Mouse (Mus musculus) hindbrain, postnatal 0 days (tissue): ENCODE measurements around the gene Rps13. TPM values are rescaled to one million over a fixed set of nuclear protein-coding genes. Genes with fewer than 3 reads are reported as not detected.
"Not testable (repeated sequence)": the region's sequence is repeated elsewhere in the genome, so short reads cannot be mapped to it uniquely, and the experiment has no call there.

Experiments used
- ATAC-seq: fragments of 200-750 bp; cut with Nextera tagmentation; 2 replicates; pipeline ENCODE4 v1.8.0; 2017; ENCODE audit warnings: mild to moderate bottlenecking, moderate TSS enrichment, moderate library complexity
- DNase-seq: peaks from one replicate; pipeline ENCODE4 v3.0.0-alpha.2; 2015; ENCODE audit warnings: low spot score
- H3K27ac ChIP-seq: fragments of 300-500 bp; sonication (generic); 2 replicates; pipeline ENCODE4 v1.5.1; 2014; ENCODE audit warnings: mild to moderate bottlenecking
- H3K27me3 ChIP-seq: fragments of 300-500 bp; sonication (generic); 2 replicates; pipeline ENCODE4 v1.6.1; 2014; ENCODE audit warnings: low read length, mixed read lengths; ENCODE audit not compliant: insufficient read depth
- H3K36me3 ChIP-seq: fragments of 300-500 bp; sonication (generic); 2 replicates; pipeline ENCODE4 v1.6.1; 2014; ENCODE audit warnings: low read length, mixed read lengths; ENCODE audit not compliant: insufficient read depth
- H3K4me1 ChIP-seq: fragments of 300-500 bp; sonication (generic); 2 replicates; pipeline ENCODE4 v1.6.1; 2014; ENCODE audit warnings: antibody characterized with exemption, low read length, mixed read lengths; ENCODE audit not compliant: insufficient read depth
- H3K4me2 ChIP-seq: fragments of 300-500 bp; sonication (generic); 2 replicates; pipeline ENCODE4 v1.6.1; 2014; ENCODE audit warnings: low read depth, mild to moderate bottlenecking, low read length, moderate library complexity, mixed read lengths
- H3K4me3 ChIP-seq: fragments of 300-500 bp; sonication (generic); 2 replicates; pipeline ENCODE4 v1.5.1; 2014; ENCODE audit warnings: low read length
- H3K9ac ChIP-seq: fragments of 300-500 bp; sonication (generic); replicated peaks from 2 replicates; pipeline ENCODE4 v1.6.1; 2014; ENCODE audit warnings: mild to moderate bottlenecking, low read length, moderate library complexity, mixed read lengths
- H3K9me3 ChIP-seq: fragments of 300-500 bp; sonication (generic); 2 replicates; pipeline ENCODE4 v1.6.1; 2016; ENCODE audit warnings: low read length, mixed read lengths
- CTCF ChIP-seq: IDR thresholded peaks from 2 replicates; pipeline ENCODE4 v1.5.1; 2016; ENCODE audit warnings: antibody characterized with exemption, control low read depth, low read depth
- WGBS: fragments of 180-500 bp; shearing (Covaris S2); extraction: QIAGEN DNeasy Blood & Tissue Kit; methylation state at CpG from one replicate; pipeline ENCODE4 v1.1.7; 2014; 5-methylcytosine and 5-hydroxymethylcytosine counted together
- polyA plus RNA-seq: library from polyadenylated mRNA; unstranded; fragments of >200 nt; fragmentation: Nextera tagmentation; extraction: Ambion mirVana; gene quantifications from 2 replicates; pipeline ENCODE4 v1.2.1, GENCODE M21; 2015
- total RNA-seq: library from RNA; depleted of rRNA; stranded (reverse); fragments of >200 nt; gene quantifications from 2 replicates; pipeline ENCODE4 v1.2.3, GENCODE M21; 2014; rRNA removed

The Rps13 gene
- 129 and 249 TPM in 2 replicates for total RNA-seq
- polyA plus RNA-seq: 525 and 526 TPM in 2 replicates

- H3K4me2 ChIP-seq: peak within 1 kb of the TSS; percentile 87
- TF ChIP-seq CTCF: no peak
- H3K9me3 ChIP-seq: no peaks in the 10 kb centered on the region
- no peaks in the 10 kb centered on the region; the same call in 1 of the 2 replicates for H3K4me1 ChIP-seq
- H3K4me3 ChIP-seq: peak within 1 kb of the TSS; percentile 78
- peak within 1 kb of the TSS; percentile 88 for H3K9ac ChIP-seq
- DNase-seq: peak; percentile 99
- under 1% methylated on average over 77 of the region's 78 CpGs for WGBS
- H3K27me3 ChIP-seq: no peaks in the 10 kb centered on the region
- peak within 1 kb of the TSS; percentile 91 for H3K27ac ChIP-seq
- H3K36me3 ChIP-seq: peaks cover 14% of the 10 kb centered on the region
- ATAC-seq: peak; percentile 100
These were observed at the start of gene Rps13 for GRCm38 (mm10) chr7:116333713-116334668. Gene Rps13 (minus strand): TSS chr7:116334195.

- ATAC-seq, H3K36me3 ChIP-seq, H3K9me3 ChIP-seq, H3K4me1 ChIP-seq, H3K9ac ChIP-seq, H3K4me2 ChIP-seq, H3K27me3 ChIP-seq, H3K27ac ChIP-seq, DNase-seq, H3K4me3 ChIP-seq: not testable (repeated sequence)
- 93% methylated on average over 6 of the region's 6 CpGs for WGBS
These were observed 45.2 kb upstream of the Rps13 start for GRCm38 (mm10) chr7:116379181-116379580.

GRCm38 (mm10) chr7:116374284-116374683 is 40.3 kb upstream of the Rps13 start:
- no peaks in the 10 kb centered on the region for H3K4me1 ChIP-seq
- H3K4me3 ChIP-seq: no peak overlapping the region
- no peak overlapping the region for H3K4me2 ChIP-seq
- ATAC-seq (no peak), DNase-seq (no peak)
- H3K27me3 ChIP-seq: no peaks in the 10 kb centered on the region
- no peak overlapping the region for H3K9ac ChIP-seq
- peaks cover 2% of the 10 kb centered on the region; the same call in 1 of the 2 replicates for H3K36me3 ChIP-seq
- no peaks in the 10 kb centered on the region for H3K9me3 ChIP-seq
- 91% methylated on average over 1 of the region's 1 CpGs for WGBS
- TF ChIP-seq CTCF: no peak
- H3K27ac ChIP-seq: no peak overlapping the region

- Histone ChIP-seq H3K36me3 (peaks cover 5% of the 10 kb centered on the region; the same call in 1 of the 2 replicates), H3K27me3 (no peaks in the 10 kb centered on the region), H3K4me3 (no peak overlapping the region), H3K9ac (no peak overlapping the region), H3K4me2 (no peak overlapping the region), H3K27ac (no peak overlapping the region), H3K4me1 (no peaks in the 10 kb centered on the region; the same call in 1 of the 2 replicates), H3K9me3 (no peaks in the 10 kb centered on the region)
- TF ChIP-seq CTCF: peak; percentile 69
- ATAC-seq (no peak), DNase-seq (peak; percentile 64)
- 74% methylated on average over 1 of the region's 1 CpGs for WGBS
These were observed 2.2 kb upstream of the Rps13 start for GRCm38 (mm10) chr7:116336226-116336625.

GRCm38 (mm10) chr7:116335133-116335532 is 1.1 kb upstream of the Rps13 start:
- Histone ChIP-seq H3K9ac (no peak overlapping the region), H3K4me1 (no peaks in the 10 kb centered on the region; the same call in 1 of the 2 replicates), H3K4me3 (0 out of 2 replicates have a peak overlapping the region, but pooled peaks have one; percentile 78), H3K27me3 (no peaks in the 10 kb centered on the region), H3K27ac (no peak overlapping the region), H3K4me2 (peak overlapping the region; percentile 87; the same call in 1 of the 2 replicates), H3K36me3 (peaks cover 8% of the 10 kb centered on the region; the same call in 1 of the 2 replicates), H3K9me3 (no peaks in the 10 kb centered on the region)
- no peak for TF ChIP-seq CTCF
- WGBS: 69% methylated on average over 6 of the region's 6 CpGs
- no peak for ATAC-seq
- no peak for DNase-seq

GRCm38 (mm10) chr7:116334669-116335038 is 659 bp upstream of the Rps13 start:
- H3K9ac ChIP-seq: peak overlapping the region; percentile 88
- WGBS: 24% methylated on average over 8 of the region's 8 CpGs
- TF ChIP-seq CTCF: no peak

More at GRCm38 (mm10) chr7:116334669-116335038, 659 bp upstream of the Rps13 start:
- H3K27me3 ChIP-seq: no peaks in the 10 kb centered on the region
- no peaks in the 10 kb centered on the region; the same call in 1 of the 2 replicates for H3K4me1 ChIP-seq
- H3K27ac ChIP-seq: peak overlapping the region; percentile 91
- H3K9me3 ChIP-seq: no peaks in the 10 kb centered on the region
- ATAC-seq: no peak
- H3K4me2 ChIP-seq: peak overlapping the region; percentile 87
- peaks cover 13% of the 10 kb centered on the region for H3K36me3 ChIP-seq
- H3K4me3 ChIP-seq: peak overlapping the region; percentile 78
- DNase-seq: peak; percentile 6
